Mouse (Mus musculus): ENCODE measurements around the gene Dpp6. TPM values are rescaled to one million over a fixed set of nuclear protein-coding genes. Genes with fewer than 3 reads are reported as not detected.

Gene Dpp6
- polyA plus RNA-seq, 1 experiment from 2014 or later, result 0.17 TPM

GRCm38 (mm10) chr5:27744944-27745343, 927.9 kb downstream of the Dpp6 start:
- Histone ChIP-seq H3K9me3 (replicated peaks; ENCODE audit: control insufficient read depth, low read length) (no peaks in the 10 kb centered on the region), H3K4me3 (ENCODE audit: low read depth, low read length) (no peak overlapping the region), H3K27me3 (ENCODE audit: control insufficient read depth, insufficient read depth, low read depth, low read length) (no peaks in the 10 kb centered on the region), H3K27ac (ENCODE audit: low read length) (no peak overlapping the region), H3K4me2 (ENCODE audit: low read depth, low read length) (no peak overlapping the region), H3K9ac (ENCODE audit: low read depth, low read length) (no peak overlapping the region), H3K36me3 (ENCODE audit: control insufficient read depth, insufficient read depth) (peaks cover 46% of the 10 kb centered on the region), H3K4me1 (ENCODE audit: control insufficient read depth, low read depth, low read length) (no peaks in the 10 kb centered on the region)
- 90% methylated on average over 1 of the region's 1 CpGs for WGBS (ENCODE audit: insufficient replicate concordance)
- no peak for ATAC-seq (ENCODE audit: low read depth)

- WGBS (ENCODE audit: insufficient replicate concordance), result 88% methylated on average over 4 of the region's 4 CpGs
- Histone ChIP-seq H3K36me3 (ENCODE audit: control insufficient read depth, insufficient read depth) (peaks cover 58% of the 10 kb centered on the region), H3K9me3 (replicated peaks; ENCODE audit: control insufficient read depth, low read length) (no peaks in the 10 kb centered on the region)
Observed at GRCm38 (mm10) chr5:27765780-27766179, 948.8 kb downstream of the Dpp6 start.

DNA sequence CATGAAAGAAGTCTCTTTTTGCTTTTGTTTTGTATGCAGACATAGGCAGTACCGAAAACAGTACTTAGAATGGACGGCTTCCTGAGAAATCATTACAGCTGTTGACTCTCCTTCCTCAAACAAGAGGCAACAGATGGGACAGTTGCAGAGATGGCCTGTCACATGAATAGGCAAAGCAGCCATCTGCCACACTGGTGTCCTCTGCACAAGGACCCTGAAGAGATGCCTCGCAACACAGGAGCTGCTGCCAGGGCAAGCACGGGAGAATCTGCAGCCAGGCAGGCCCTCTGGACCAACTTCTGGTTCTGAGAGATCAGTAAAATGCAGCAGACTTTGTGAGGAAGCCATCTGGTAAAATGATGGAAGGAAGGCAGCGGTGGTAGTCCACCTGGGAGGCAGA, 950.9 kb downstream of the Dpp6 start:
- Histone ChIP-seq H3K27ac (ENCODE audit: low read length) (no peak overlapping the region), H3K9me3 (replicated peaks; ENCODE audit: control insufficient read depth, low read length) (no peaks in the 10 kb centered on the region), H3K4me3 (ENCODE audit: low read depth, low read length) (no peak overlapping the region), H3K4me2 (ENCODE audit: low read depth, low read length) (no peak overlapping the region), H3K9ac (ENCODE audit: low read depth, low read length) (no peak overlapping the region), H3K27me3 (ENCODE audit: control insufficient read depth, insufficient read depth, low read depth, low read length) (no peaks in the 10 kb centered on the region), H3K36me3 (ENCODE audit: control insufficient read depth, insufficient read depth) (peaks cover 51% of the 10 kb centered on the region), H3K4me1 (ENCODE audit: control insufficient read depth, low read depth, low read length) (no peaks in the 10 kb centered on the region)
- ATAC-seq (ENCODE audit: low read depth), result no peak
- 83% methylated on average over 5 of the region's 5 CpGs for WGBS (ENCODE audit: insufficient replicate concordance)

More at GRCm38 (mm10) chr5:27765780-27766179, 948.8 kb downstream of the Dpp6 start:
- Histone ChIP-seq H3K27ac (ENCODE audit: low read length) (no peak overlapping the region), H3K9ac (ENCODE audit: low read depth, low read length) (no peak overlapping the region), H3K4me1 (ENCODE audit: control insufficient read depth, low read depth, low read length) (no peaks in the 10 kb centered on the region), H3K4me2 (ENCODE audit: low read depth, low read length) (no peak overlapping the region), H3K4me3 (ENCODE audit: low read depth, low read length) (no peak overlapping the region), H3K27me3 (ENCODE audit: control insufficient read depth, insufficient read depth, low read depth, low read length) (no peaks in the 10 kb centered on the region)
- ATAC-seq (ENCODE audit: low read depth), result no peak

Measured in liver, embryonic 16.5 days (tissue).